Mouse (Mus musculus): ENCODE results near the gene Kl.

Kl gene

DNA sequence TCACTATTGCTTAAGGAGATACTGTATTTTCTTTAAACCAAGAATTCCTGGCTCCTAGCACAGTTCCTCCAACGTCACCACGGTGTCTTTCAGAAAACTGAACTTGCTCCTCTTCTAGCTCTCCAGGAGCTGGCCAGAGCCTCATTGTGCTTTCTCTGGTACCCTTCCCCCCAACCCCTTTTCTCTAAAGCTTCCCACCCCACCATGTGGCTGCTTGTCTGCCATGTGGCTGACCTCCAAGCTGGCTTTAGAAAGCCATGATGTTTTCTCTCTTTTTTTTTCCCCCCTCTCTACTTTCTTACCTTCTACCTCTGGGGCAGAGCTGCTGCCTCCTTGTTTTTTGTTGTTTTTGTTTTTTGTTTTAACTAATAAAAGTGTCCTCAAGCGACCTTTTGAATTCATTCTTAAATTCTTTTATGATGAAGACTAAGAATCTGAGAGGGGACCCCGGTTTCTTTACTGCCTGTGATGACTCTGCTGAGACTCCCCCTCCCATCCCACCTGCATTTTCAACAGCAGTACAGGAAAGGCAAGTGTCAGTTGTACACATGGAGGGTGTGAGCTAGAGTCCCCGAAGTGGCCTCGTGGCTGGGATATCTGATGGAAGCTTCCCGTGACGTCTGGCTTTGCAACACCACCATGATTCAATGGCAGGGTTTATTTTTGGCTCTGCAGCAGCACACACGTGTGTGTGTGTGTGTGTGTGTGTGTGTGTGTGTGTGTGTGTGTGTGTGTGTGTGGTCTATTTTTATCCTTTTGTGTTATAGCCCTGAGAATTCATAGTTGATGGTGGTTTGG is 82.5 kb downstream of the Kl start:
- no peak for DNase-seq

DNA sequence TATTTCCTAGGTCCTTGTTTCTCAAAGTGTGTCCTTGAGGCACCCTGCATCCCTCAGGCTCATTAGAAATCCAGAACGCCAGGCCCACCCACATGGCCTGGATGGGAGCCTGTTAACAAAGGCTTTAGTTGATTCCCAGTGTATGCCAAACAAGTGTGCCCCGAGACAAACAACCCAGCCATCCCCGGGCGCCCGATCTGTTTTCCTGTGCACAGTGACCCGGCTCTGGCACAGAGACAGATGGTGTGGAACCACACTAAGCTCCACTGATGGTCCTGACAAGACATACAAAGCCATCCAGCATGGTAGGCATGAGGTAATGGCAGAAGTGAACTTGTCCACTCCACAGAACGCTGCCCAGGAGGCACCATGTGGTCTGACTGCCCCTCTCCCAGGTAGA is 85.5 kb downstream of the Kl start:
- no peak for DNase-seq

DNA sequence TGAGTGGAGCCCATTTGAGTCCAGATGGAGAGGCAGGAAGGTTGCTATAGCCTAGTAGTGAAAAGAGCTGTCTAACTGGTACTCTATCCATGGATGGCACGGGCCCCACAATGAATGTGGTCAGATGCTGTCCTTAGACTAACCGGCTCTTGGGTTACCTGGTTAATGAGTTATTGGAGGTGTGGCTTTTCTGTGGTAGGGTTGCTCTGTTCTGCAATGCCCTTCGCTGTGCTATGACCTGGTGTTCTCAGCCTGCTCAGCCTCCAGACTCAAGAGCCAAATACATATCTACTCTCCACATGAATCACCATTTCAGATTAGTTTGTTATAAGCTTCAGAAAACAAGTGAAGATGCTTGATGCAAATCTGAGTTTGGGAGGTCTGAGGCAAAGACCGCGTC is 90.5 kb downstream of the Kl start:
- no peak for DNase-seq

Data from lung, postnatal 14 days (tissue).